Mouse (Mus musculus): Measurements from ENCODE around the gene Fbxw8.

DNA sequence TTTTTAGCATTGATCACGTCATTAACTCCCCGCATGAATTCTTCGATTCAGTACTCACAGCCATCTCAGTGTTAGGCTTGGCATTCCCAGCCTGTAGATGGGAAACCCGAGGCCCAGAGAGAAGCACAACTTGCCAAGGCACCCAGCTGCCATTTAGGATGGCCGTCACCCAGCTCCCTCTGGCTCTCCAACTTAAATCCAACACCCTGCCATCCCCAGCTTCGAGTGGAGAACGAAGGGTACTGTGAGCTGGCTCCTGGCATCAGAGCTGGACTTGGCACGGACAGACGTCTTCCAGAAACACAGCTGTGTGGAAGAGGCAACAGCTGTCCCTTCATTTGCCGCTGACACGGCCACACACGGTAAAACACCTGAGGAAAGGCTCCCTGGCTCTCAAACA is 9.3 kb upstream of the Fbxw8 start, which contains the start of gene Hrk:
- TF ChIP-seq POLR2A (IDR thresholded peaks at IDR 0.05; ENCODE audit: borderline replicate concordance, extremely low read depth, insufficient read depth, insufficient read length, poor library complexity, severe bottlenecking) (no peak), CTCF (IDR thresholded peaks at IDR 0.05; ENCODE audit: borderline replicate concordance, extremely low read depth, insufficient read depth, insufficient read length) (no peak)
